Mouse (Mus musculus) midbrain, embryonic 13.5 days (tissue): Measurements from ENCODE around the gene Plekha7. TPM values are rescaled to one million over a fixed set of nuclear protein-coding genes. Genes with fewer than 3 reads are reported as not detected.

Source experiments
- ATAC-seq: fragments of 200-750 bp; cut with Nextera tagmentation; 2 replicates; pipeline ENCODE4 v1.8.0; 2017; ENCODE audit warnings: mild to moderate bottlenecking, moderate TSS enrichment, moderate library complexity
- H3K27ac ChIP-seq: fragments of 300-500 bp; sonication (generic); 2 replicates; pipeline ENCODE4 v1.5.1; 2015; ENCODE audit warnings: inconsistent platforms, mild to moderate bottlenecking, moderate library complexity
- H3K27me3 ChIP-seq: fragments of 300-500 bp; sonication (generic); 2 replicates; pipeline ENCODE4 v1.6.1; 2015; ENCODE audit warnings: mild to moderate bottlenecking, inconsistent platforms
- H3K36me3 ChIP-seq: fragments of 300-500 bp; sonication (generic); 2 replicates; pipeline ENCODE4 v1.6.1; 2015; ENCODE audit warnings: mild to moderate bottlenecking, inconsistent platforms
- H3K4me1 ChIP-seq: fragments of 300-500 bp; sonication (generic); replicated peaks from 2 replicates; pipeline ENCODE4 v1.6.1; 2015; ENCODE audit warnings: inconsistent platforms
- H3K4me2 ChIP-seq: fragments of 300-500 bp; sonication (generic); replicated peaks from 2 replicates; pipeline ENCODE4 v1.6.1; 2015; ENCODE audit warnings: moderate library complexity, mild to moderate bottlenecking, inconsistent platforms
- H3K4me3 ChIP-seq: fragments of 300-500 bp; sonication (generic); replicated peaks from 2 replicates; pipeline ENCODE4 v1.5.1; 2015; ENCODE audit warnings: mild to moderate bottlenecking, inconsistent platforms
- H3K9ac ChIP-seq: fragments of 300-500 bp; sonication (generic); replicated peaks from 2 replicates; pipeline ENCODE4 v1.6.1; 2015; ENCODE audit warnings: mild to moderate bottlenecking, inconsistent platforms
- H3K9me3 ChIP-seq: fragments of 300-500 bp; sonication (generic); 2 replicates; pipeline ENCODE4 v1.6.1; 2016; ENCODE audit warnings: mild to moderate bottlenecking, inconsistent platforms
- WGBS: fragments of 180-500 bp; shearing (Covaris S2); methylation state at CpG from one replicate; pipeline ENCODE4 v1.1.7; 2015; 5-methylcytosine and 5-hydroxymethylcytosine counted together
- polyA plus RNA-seq: library from polyadenylated mRNA; unstranded; fragments of >200 nt; fragmentation: Nextera tagmentation; extraction: Ambion mirVana; gene quantifications from 2 replicates; pipeline ENCODE4 v1.2.1, GENCODE M21; 2015

The Plekha7 gene
- polyA plus RNA-seq, 1 experiment from 2014 or later, result 10.1 TPM

- Histone ChIP-seq H3K9me3 (no peaks in the 10 kb centered on the region), H3K4me3 (no peak overlapping the region), H3K9ac (no peak overlapping the region), H3K36me3 (no peaks in the 10 kb centered on the region), H3K4me2 (no peak overlapping the region), H3K4me1 (peaks cover 16% of the 10 kb centered on the region), H3K27ac (no peak overlapping the region), H3K27me3 (peaks cover 2% of the 10 kb centered on the region; the same call in 1 of the 2 replicates)
- 79% methylated on average over 11 of the region's 11 CpGs for WGBS
- ATAC-seq, result no peak
These were observed 77.2 kb downstream of the Plekha7 start for GRCm38 (mm10) chr7:116230811-116231609.

GRCm38 (mm10) chr7:116226877-116227282, 81.3 kb downstream of the Plekha7 start:
- ATAC-seq, result no peak
- Histone ChIP-seq H3K27me3 (no peaks in the 10 kb centered on the region), H3K9ac (no peak overlapping the region), H3K4me2 (no peak overlapping the region), H3K4me1 (peaks cover 16% of the 10 kb centered on the region), H3K4me3 (no peak overlapping the region), H3K36me3 (no peaks in the 10 kb centered on the region), H3K27ac (no peak overlapping the region), H3K9me3 (no peaks in the 10 kb centered on the region)
- WGBS, result 90% methylated on average over 7 of the region's 7 CpGs

- no peaks in the 10 kb centered on the region for H3K27me3 ChIP-seq
- H3K4me2 ChIP-seq, result no peak overlapping the region
- H3K27ac ChIP-seq, result no peak overlapping the region
- no peaks in the 10 kb centered on the region for H3K9me3 ChIP-seq
- H3K4me3 ChIP-seq, result no peak overlapping the region
- H3K4me1 ChIP-seq, result peaks cover 21% of the 10 kb centered on the region
- H3K9ac ChIP-seq, result no peak overlapping the region
- ATAC-seq, result no peak
- 96% methylated on average over 6 of the region's 6 CpGs for WGBS
- no peaks in the 10 kb centered on the region for H3K36me3 ChIP-seq
These were observed 81.9 kb downstream of the Plekha7 start for GRCm38 (mm10) chr7:116226316-116226715.

DNA sequence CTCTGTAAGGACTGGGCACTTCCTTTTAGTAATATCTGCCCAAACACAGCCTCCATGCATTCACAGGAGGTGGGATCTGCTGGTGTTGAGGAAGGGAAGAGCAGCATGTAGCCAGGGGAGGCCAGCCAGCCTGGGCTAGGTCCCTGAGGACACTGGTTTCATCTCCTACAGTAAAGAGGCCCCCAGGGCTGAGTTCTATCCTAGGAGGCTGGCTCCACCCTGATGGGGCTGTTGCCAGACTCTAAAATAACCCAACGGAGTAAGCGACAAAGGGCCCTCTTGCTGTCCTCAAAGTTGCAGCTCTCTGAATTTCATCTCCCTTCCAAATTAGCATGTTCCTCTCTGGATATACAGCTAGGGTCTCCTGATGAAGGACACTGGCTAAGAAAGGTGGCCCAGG, 83.6 kb downstream of the Plekha7 start:
- no peak overlapping the region for H3K27ac ChIP-seq
- no peak for ATAC-seq
- H3K4me2 ChIP-seq, result no peak overlapping the region
- peaks cover 31% of the 10 kb centered on the region for H3K4me1 ChIP-seq
- no peaks in the 10 kb centered on the region for H3K27me3 ChIP-seq
- H3K4me3 ChIP-seq, result no peak overlapping the region
- WGBS, result 82% methylated on average over 2 of the region's 2 CpGs
- no peaks in the 10 kb centered on the region for H3K36me3 ChIP-seq
- H3K9me3 ChIP-seq, result no peaks in the 10 kb centered on the region
- no peak overlapping the region for H3K9ac ChIP-seq

DNA sequence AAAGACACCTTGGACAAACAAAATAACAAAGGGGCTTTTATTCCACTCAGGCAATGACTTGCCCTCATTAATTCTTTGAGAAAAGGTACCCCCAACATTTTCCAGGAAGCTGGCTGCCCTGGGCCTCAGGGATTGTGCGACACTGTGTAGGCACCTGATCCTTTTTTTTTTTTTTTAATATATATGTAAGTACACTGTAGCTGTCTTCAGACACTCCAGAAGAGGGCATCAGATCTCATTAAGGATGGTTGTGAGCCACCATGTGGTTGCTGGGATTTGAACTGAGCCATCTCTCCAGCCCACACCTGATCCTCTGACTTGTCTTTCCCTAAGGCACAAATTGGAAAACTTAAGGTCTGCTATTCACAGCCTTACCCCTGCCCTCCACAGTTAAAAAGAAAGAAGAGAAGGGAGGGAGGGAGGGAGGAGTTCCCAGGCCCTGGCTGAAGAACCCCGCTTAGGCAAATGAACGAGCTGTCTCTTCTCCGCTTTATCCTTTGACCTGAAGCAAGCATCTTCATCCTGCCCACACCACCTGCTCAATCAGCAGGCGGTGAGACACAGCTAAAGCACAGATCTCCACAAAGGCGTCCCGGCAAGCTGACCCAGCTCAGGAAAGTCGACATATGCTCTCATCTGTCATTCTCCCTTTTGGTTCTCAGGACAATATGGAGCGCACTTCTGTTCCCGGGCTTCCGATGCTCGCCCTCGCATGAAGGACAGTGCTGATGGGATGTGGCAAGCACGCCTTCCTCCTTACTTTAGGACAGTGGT, 85.0 kb downstream of the Plekha7 start:
- H3K4me1 ChIP-seq, result peaks cover 31% of the 10 kb centered on the region
- H3K4me3 ChIP-seq, result no peak overlapping the region
- no peak overlapping the region for H3K9ac ChIP-seq
- H3K27ac ChIP-seq, result no peak overlapping the region
- no peaks in the 10 kb centered on the region for H3K9me3 ChIP-seq
- no peaks in the 10 kb centered on the region for H3K27me3 ChIP-seq
- H3K36me3 ChIP-seq, result no peaks in the 10 kb centered on the region
- ATAC-seq, result peak; percentile 59
- no peak overlapping the region for H3K4me2 ChIP-seq
- WGBS, result 23% methylated on average over 14 of the region's 14 CpGs

- Histone ChIP-seq H3K4me3 (no peak overlapping the region), H3K36me3 (no peaks in the 10 kb centered on the region), H3K4me2 (no peak overlapping the region), H3K4me1 (peaks cover 31% of the 10 kb centered on the region), H3K9ac (no peak overlapping the region), H3K9me3 (no peaks in the 10 kb centered on the region), H3K27me3 (no peaks in the 10 kb centered on the region), H3K27ac (no peak overlapping the region)
- 54% methylated on average over 8 of the region's 8 CpGs for WGBS
- ATAC-seq, result 0 out of 2 replicates have a peak, but pooled peaks have one; percentile 12
These were observed 85.7 kb downstream of the Plekha7 start for GRCm38 (mm10) chr7:116222288-116223009.

DNA sequence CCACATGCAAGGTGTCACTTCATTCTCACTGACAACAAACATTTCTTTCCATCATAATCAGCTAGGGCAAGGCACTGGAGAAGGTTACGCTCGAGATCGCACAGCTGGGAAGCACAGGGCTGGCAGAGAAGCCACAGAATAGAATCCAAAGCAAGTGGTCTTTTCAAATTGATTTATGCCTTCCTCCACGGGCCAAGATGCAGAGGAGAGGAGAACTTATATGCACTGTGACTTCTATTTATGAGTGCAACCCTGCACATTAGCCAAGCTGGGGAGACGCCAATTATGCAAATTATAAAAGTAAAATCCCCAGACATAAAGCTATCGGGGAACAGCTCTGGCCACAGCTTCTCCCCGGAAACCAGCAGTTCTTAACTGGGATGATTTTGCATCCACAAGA, 86.3 kb downstream of the Plekha7 start:
- Histone ChIP-seq H3K9me3 (no peaks in the 10 kb centered on the region), H3K36me3 (no peaks in the 10 kb centered on the region), H3K4me1 (peaks cover 31% of the 10 kb centered on the region), H3K4me2 (no peak overlapping the region), H3K4me3 (no peak overlapping the region), H3K27ac (no peak overlapping the region), H3K27me3 (no peaks in the 10 kb centered on the region), H3K9ac (no peak overlapping the region)
- ATAC-seq, result no peak
- 34% methylated on average over 7 of the region's 7 CpGs for WGBS

DNA sequence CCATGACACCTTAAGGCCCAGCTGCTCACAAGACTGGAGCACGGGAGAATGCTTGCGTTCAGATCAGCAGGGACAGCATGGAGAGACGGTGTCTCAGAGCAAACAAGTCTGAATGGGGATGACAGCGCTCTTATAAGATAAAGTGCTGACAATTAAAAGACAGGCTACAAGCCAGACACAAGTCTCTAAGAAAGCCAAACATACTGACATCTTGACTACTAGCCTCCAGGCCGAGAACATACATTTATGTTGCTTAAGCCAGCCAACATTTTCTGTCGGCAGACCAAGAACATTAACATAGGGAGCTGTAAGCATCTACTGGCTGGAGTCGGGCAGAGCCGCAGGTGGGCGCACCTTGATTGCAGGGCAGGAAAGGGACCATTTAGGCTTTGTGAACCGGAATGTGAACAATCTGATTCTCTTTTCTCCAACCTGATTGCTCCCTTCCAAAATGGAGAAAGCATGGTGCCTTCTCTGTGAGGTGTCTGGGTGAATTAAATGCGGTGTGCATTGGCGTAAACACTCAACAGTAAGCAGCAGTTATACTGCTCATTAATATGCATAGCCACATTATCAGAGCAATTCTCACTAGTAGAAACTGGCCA, 88.0 kb downstream of the Plekha7 start:
- 90% methylated on average over 12 of the region's 12 CpGs for WGBS
- H3K9me3 ChIP-seq, result 0 out of 2 replicates have a peak, but pooled peaks cover 5% of the 10 kb centered on the region
- no peak overlapping the region for H3K4me3 ChIP-seq
- H3K4me2 ChIP-seq, result no peak overlapping the region
- no peak for ATAC-seq
- no peak overlapping the region for H3K27ac ChIP-seq
- H3K4me1 ChIP-seq, result peaks cover 31% of the 10 kb centered on the region
- H3K36me3 ChIP-seq, result no peaks in the 10 kb centered on the region
- no peak overlapping the region for H3K9ac ChIP-seq
- no peaks in the 10 kb centered on the region for H3K27me3 ChIP-seq

DNA sequence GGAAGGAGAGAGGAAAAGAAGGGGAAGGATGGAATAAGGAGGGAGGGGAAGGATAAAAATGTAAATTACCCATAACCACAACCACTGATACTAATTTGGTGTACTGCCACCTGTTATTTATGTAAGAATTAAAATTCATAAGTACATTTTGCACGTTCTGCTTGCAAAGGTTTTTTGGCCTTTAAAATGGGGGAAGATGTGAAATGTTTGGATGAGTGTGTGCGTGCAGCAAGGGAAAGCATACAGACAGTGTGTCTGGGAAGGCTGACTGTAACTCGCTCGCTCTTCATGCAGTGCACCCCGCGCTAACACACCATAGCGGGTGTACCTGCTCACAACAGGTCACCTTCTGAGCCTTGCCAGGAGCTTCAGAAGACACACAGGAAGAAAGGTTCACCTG, 90.4 kb downstream of the Plekha7 start:
- no peak overlapping the region for H3K9ac ChIP-seq
- 0 out of 2 replicates have a peak, but pooled peaks cover 5% of the 10 kb centered on the region for H3K9me3 ChIP-seq
- H3K4me2 ChIP-seq, result no peak overlapping the region
- H3K4me1 ChIP-seq, result peaks cover 23% of the 10 kb centered on the region
- H3K27me3 ChIP-seq, result no peaks in the 10 kb centered on the region
- H3K4me3 ChIP-seq, result no peak overlapping the region
- H3K27ac ChIP-seq, result no peak overlapping the region
- no peaks in the 10 kb centered on the region for H3K36me3 ChIP-seq
- WGBS, result 97% methylated on average over 7 of the region's 7 CpGs
- no peak for ATAC-seq

DNA sequence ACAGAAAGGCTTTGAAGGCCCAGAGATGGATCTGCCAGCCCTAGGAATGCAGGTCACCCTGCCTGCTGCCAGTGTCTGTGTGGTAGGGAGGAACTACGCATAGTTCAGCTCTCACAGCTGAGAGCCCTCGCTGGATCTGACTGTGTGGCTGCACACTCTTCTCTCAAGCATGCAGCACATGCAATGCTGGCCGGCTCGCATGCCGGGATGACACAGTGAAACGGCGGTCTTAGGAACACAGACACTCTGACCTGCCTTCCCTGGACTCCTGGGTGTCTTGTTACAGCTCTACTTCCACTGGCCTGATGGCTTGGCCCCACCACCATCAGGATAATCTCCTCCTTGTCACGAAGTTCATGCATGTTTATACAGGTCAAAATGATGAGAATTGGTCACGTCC, 96.3 kb downstream of the Plekha7 start:
- 19% methylated on average over 9 of the region's 9 CpGs for WGBS
- H3K36me3 ChIP-seq, result no peaks in the 10 kb centered on the region
- peak overlapping the region; percentile 44 for H3K27ac ChIP-seq
- no peaks in the 10 kb centered on the region for H3K27me3 ChIP-seq
- peaks cover 36% of the 10 kb centered on the region for H3K4me1 ChIP-seq
- H3K4me2 ChIP-seq, result no peak overlapping the region
- H3K4me3 ChIP-seq, result no peak overlapping the region
- 0 out of 2 replicates have a peak, but pooled peaks cover 5% of the 10 kb centered on the region for H3K9me3 ChIP-seq
- H3K9ac ChIP-seq, result 0 out of 2 replicates have a peak overlapping the region, but pooled peaks have one; percentile 16
- peak; percentile 31; the same call in 1 of the 2 replicates for ATAC-seq

- no peak overlapping the region for H3K9ac ChIP-seq
- H3K9me3 ChIP-seq, result no peaks in the 10 kb centered on the region
- H3K27ac ChIP-seq, result peak overlapping the region; percentile 63
- peak overlapping the region; percentile 24 for H3K4me2 ChIP-seq
- H3K27me3 ChIP-seq, result no peaks in the 10 kb centered on the region
- H3K4me3 ChIP-seq, result no peak overlapping the region
- 10% methylated on average over 10 of the region's 10 CpGs for WGBS
- H3K36me3 ChIP-seq, result no peaks in the 10 kb centered on the region
- peak; percentile 64 for ATAC-seq
- peaks cover 36% of the 10 kb centered on the region for H3K4me1 ChIP-seq
These were observed 98.1 kb downstream of the Plekha7 start for GRCm38 (mm10) chr7:116209926-116210631.
